ENCODE assay signal across 13 mouse cellular contexts in the genomic region with DNA sequence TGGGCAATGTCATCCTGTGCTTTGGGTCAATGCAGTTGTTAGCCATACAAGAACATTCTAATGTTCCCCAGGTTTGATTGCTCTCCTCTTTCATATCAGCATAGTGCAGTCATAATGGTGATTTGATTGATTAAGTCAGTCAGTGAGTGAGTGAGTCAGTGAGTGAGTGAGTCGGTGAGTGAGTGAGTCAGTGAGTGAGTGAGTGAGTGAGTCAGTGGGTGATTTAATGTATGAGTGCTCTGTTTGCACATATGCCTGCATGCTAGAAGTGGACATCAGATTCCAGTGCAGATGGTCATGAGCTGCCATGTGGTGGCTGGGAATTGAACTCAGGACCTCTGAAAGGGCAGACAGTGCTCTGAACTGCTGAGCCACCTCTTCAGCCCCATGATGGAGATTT. TPM values are rescaled to one million over a fixed set of nuclear protein-coding genes. Genes with fewer than 3 reads are reported as not detected.
"Had no signal": no experiment of that assay in that cellular context is flagged by ENCODE, and none has a peak within 500 bp of the region (broad histone marks: within the 10 kb centered on the region; RNA-seq: fewer than 3 reads in every experiment).

No protein-coding gene starts in this region.

- DNase-seq: lung, adult 18-20 months; lung, embryonic 14.5 days; lung, postnatal 10 days; lung, postnatal 36 days; right cerebral cortex, postnatal 25 days; right cerebral cortex, postnatal 4 days; thymus, adult 18-20 months; thymus, postnatal 14 days; thymus, postnatal 36 days had no signal

RNA-seq across cellular contexts. Expression of a gene that starts 43.0 kb away (rescaled TPM):
- total RNA-seq: megakaryocyte progenitor cell, adult 5-6 weeks; monocyte, adult 5-6 weeks; neutrophil, adult 5-6 weeks had no signal
- polyA plus RNA-seq: macrophage had no signal
